Mouse (Mus musculus): ENCODE measurements around the gene Egfl7.

GRCm38 (mm10) chr2:26610526-26610925, 30.7 kb downstream of the Egfl7 start:
- no peak for TF ChIP-seq CTCF (IDR thresholded peaks at IDR 0.05)
- TF ChIP-seq POLR2A (IDR thresholded peaks at IDR 0.05; ENCODE audit: insufficient read depth, low read depth, low read length): no peak
